Mouse (Mus musculus) bone marrow, adult 2 months (tissue): Measurements from ENCODE around the gene Igfbp7.

Experiments used
- CTCF ChIP-seq: fragments of 200-500 bp; IDR thresholded peaks from 2 replicates; pipeline ENCODE4 v1.5.1; 2011; ENCODE audit warnings: low read length, control low read depth; ENCODE audit not compliant: control insufficient read depth, insufficient read depth
- POLR2A ChIP-seq: fragments of 200-500 bp; IDR thresholded peaks from 2 replicates; pipeline ENCODE4 v1.6.1; 2011; ENCODE audit warnings: low read depth, mild to moderate bottlenecking, control low read depth, low read length, borderline replicate concordance; ENCODE audit not compliant: control insufficient read depth

DNA sequence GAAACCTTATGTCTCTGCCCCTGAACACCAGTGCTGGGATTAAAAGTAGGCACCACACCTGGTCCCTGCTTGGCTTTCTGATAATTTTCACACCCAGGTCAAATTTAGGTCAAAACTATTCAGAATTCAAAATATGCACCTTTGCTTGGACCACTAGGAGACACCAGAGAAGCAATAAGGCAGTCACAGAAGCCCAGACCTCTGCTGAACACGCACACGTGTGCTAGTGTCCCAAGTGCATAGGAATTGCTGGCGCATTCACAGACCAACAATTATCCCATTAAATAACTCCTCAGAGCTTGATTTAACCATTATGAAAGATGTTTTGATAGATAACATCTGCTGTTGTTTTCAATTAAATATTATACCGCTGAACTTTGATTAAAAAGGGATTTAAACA is 22.2 kb upstream of the Igfbp7 start:
- TF ChIP-seq CTCF (no peak), POLR2A (no peak)
